9 mouse cellular contexts compared by ENCODE assay signal in the genomic region with DNA sequence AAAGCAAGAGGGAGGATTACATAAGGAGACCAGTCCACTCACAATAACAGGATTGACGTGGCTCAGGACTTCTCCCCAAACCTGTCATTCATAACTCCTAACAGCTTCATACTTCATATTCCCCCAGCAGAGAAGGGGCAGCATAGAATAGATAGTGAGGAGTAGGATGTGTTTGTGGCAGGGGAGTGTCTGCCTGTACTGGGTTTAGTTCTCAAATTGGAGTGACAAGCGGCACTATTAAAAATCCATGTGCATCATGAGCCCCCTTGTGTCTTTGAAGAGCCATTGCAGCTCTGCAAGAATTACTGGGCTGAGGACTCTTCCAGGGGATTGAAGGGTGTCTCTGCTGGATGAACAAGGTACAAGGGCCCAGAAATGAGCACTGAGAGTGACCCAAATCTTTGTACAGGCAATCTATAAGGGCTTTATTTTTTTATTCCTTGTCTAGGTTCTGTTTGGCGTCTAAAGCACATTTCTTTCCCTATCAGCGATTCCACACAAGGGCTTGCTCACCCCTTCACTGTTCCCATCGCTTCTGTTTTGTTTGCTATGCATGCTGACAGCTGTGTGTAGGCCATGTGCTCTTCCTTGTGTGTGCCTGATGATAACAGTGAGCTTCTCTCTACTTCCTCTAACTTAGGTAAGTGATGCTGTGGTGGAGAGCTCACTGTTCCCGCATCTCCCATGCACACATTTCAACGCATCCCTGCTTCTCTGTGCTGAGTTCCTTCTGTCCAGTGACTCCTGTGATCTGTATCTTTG.
DNase-seq lines count a peak whose midpoint lies in the region; ATAC-seq and TF ChIP-seq lines count a peak whose summit lies in the region.
"Had no signal": no experiment of that assay in that cellular context is flagged by ENCODE, and none has a peak within 500 bp of the region (broad histone marks: within the 10 kb centered on the region; RNA-seq: fewer than 3 reads in every experiment).

No protein-coding gene starts in this region.

- H3K4me3 ChIP-seq in heart, postnatal 0 days (ENCODE audit: low read depth, low read length): no peak overlapping the region
- no peak overlapping the region for H3K4me3 ChIP-seq in hindbrain, embryonic 12.5 days
- H3K4me3 ChIP-seq: lung, embryonic 15.5 days had no signal

- DNase-seq in heart, postnatal 0 days (ENCODE audit: low spot score): peak; percentile 10
- no peak for DNase-seq in heart, adult 9 months (ENCODE audit: low spot score in 2 of 2)
- peak; percentile 19 for DNase-seq in 416B (ENCODE audit: low read depth)
- DNase-seq in cerebellum, adult 9-10 months: peak; percentile 66
- DNase-seq in retina, postnatal 1 day: peak; percentile 67
- DNase-seq in heart, adult 8-10 months (ENCODE audit: low spot score): no peak
- no peak for DNase-seq in kidney, adult 11 months

- 46% methylated on average over 7 of the region's 7 CpGs for WGBS in heart, postnatal 0 days
- 68% methylated on average over 7 of the region's 7 CpGs for WGBS in hindbrain, embryonic 12.5 days

- no peak overlapping the region for H3K4me2 ChIP-seq in heart, postnatal 0 days (ENCODE audit: low read depth, low read length)
- H3K4me2 ChIP-seq in hindbrain, embryonic 12.5 days (replicated peaks): no peak overlapping the region
- H3K4me2 ChIP-seq: lung, embryonic 15.5 days had no signal

- TF ChIP-seq EP300 in heart, postnatal 0 days (IDR thresholded peaks at IDR 0.05; ENCODE audit: low read depth): no peak

- H3K9me3 ChIP-seq in heart, postnatal 0 days (replicated peaks; ENCODE audit: control insufficient read depth, low read length): no peaks in the 10 kb centered on the region
- H3K9me3 ChIP-seq in hindbrain, embryonic 12.5 days (replicated peaks): no peaks in the 10 kb centered on the region
- H3K9me3 ChIP-seq: lung, embryonic 15.5 days had no signal

- TF ChIP-seq CTCF in heart, postnatal 0 days (IDR thresholded peaks at IDR 0.05; ENCODE audit: low read depth): peak; percentile 80

- H3K4me1 ChIP-seq in heart, postnatal 0 days (ENCODE audit: control insufficient read depth, insufficient read depth): no peaks in the 10 kb centered on the region
- H3K4me1 ChIP-seq in hindbrain, embryonic 12.5 days: no peaks in the 10 kb centered on the region
- H3K4me1 ChIP-seq: lung, embryonic 15.5 days had no signal

- H3K27ac ChIP-seq in heart, postnatal 0 days (ENCODE audit: low read depth): no peak overlapping the region
- H3K27ac ChIP-seq in hindbrain, embryonic 12.5 days: no peak overlapping the region
- H3K27ac ChIP-seq: lung, embryonic 15.5 days had no signal

- H3K27me3 ChIP-seq in heart, postnatal 0 days (ENCODE audit: control insufficient read depth, insufficient read depth, low read length): no peaks in the 10 kb centered on the region
- H3K27me3 ChIP-seq in hindbrain, embryonic 12.5 days: no peaks in the 10 kb centered on the region

- no peaks in the 10 kb centered on the region for H3K36me3 ChIP-seq in heart, postnatal 0 days (replicated peaks; ENCODE audit: control insufficient read depth, insufficient read depth, low read length)
- no peaks in the 10 kb centered on the region for H3K36me3 ChIP-seq in hindbrain, embryonic 12.5 days
- H3K36me3 ChIP-seq: lung, embryonic 15.5 days had no signal

- no peak; the same call in 1 of the 2 replicates for ATAC-seq in heart, postnatal 0 days (ENCODE audit: insufficient read depth, low read depth)
- ATAC-seq in hindbrain, embryonic 12.5 days (ENCODE audit: low FRiP score): peak; percentile 46; the same call in 1 of the 2 replicates

- no peak overlapping the region for H3K9ac ChIP-seq in heart, postnatal 0 days (replicated peaks; ENCODE audit: low read depth, low read length)
- no peak overlapping the region for H3K9ac ChIP-seq in hindbrain, embryonic 12.5 days
- H3K9ac ChIP-seq: lung, embryonic 15.5 days had no signal

Comparison
In these comparisons a context has a peak if more than half of its experiments do, and no peak if none do; other contexts are left out.
1. DNase-seq: peak in heart, postnatal 0 days (single experiment), 416B (single experiment), cerebellum, adult 9-10 months (single experiment) and retina, postnatal 1 day (single experiment); none in heart, adult 9 months (0 of 2), heart, adult 8-10 months (single experiment) and kidney, adult 11 months (single experiment).